Mouse (Mus musculus) hindbrain, embryonic 12.5 days (tissue): Measurements from ENCODE around the gene Unc13d. TPM values are rescaled to one million over a fixed set of nuclear protein-coding genes. Genes with fewer than 3 reads are reported as not detected.
A peak's percentile ranks its signal among the peaks of the same experiment; 100 is the strongest.
"Not testable (repeated sequence)": the region's sequence is repeated elsewhere in the genome, so short reads cannot be mapped to it uniquely, and the experiment has no call there.

Experiments used
- ATAC-seq: fragments of 200-750 bp; cut with Nextera tagmentation; 2 replicates; pipeline ENCODE4 v1.8.0; 2017; ENCODE audit warnings: moderate TSS enrichment; ENCODE audit not compliant: low FRiP score
- H3K27ac ChIP-seq: fragments of 300-500 bp; sonication (generic); 2 replicates; pipeline ENCODE4 v1.5.1; 2016; ENCODE audit warnings: mild to moderate bottlenecking
- H3K27me3 ChIP-seq: fragments of 300-500 bp; sonication (generic); 2 replicates; pipeline ENCODE4 v1.6.1; 2016; ENCODE audit warnings: mild to moderate bottlenecking
- H3K36me3 ChIP-seq: fragments of 300-500 bp; sonication (generic); 2 replicates; pipeline ENCODE4 v1.6.1; 2016; ENCODE audit warnings: mild to moderate bottlenecking
- H3K4me1 ChIP-seq: fragments of 300-500 bp; sonication (generic); 2 replicates; pipeline ENCODE4 v1.6.1; 2016
- H3K4me2 ChIP-seq: fragments of 300-500 bp; sonication (generic); replicated peaks from 2 replicates; pipeline ENCODE4 v1.6.1; 2016; ENCODE audit warnings: mild to moderate bottlenecking
- H3K4me3 ChIP-seq: fragments of 300-500 bp; sonication (generic); 2 replicates; pipeline ENCODE4 v1.5.1; 2016; ENCODE audit warnings: mild to moderate bottlenecking
- H3K9ac ChIP-seq: fragments of 300-500 bp; sonication (generic); 2 replicates; pipeline ENCODE4 v1.6.1; 2016; ENCODE audit warnings: mild to moderate bottlenecking, moderate library complexity
- H3K9me3 ChIP-seq: fragments of 300-500 bp; sonication (generic); replicated peaks from 2 replicates; pipeline ENCODE4 v1.6.1; 2016; ENCODE audit warnings: mild to moderate bottlenecking
- WGBS: fragments of 180-500 bp; shearing (Covaris S2); methylation state at CpG from one replicate; pipeline ENCODE4 v1.1.7; 2016; 5-methylcytosine and 5-hydroxymethylcytosine counted together
- polyA plus RNA-seq: library from polyadenylated mRNA; unstranded; fragments of >200 nt; fragmentation: Nextera tagmentation; extraction: Ambion mirVana; gene quantifications from 2 replicates; pipeline ENCODE4 v1.2.1, GENCODE M21; 2016

Gene Unc13d
- polyA plus RNA-seq, 1 experiment from 2014 or later: 1.7 TPM

DNA sequence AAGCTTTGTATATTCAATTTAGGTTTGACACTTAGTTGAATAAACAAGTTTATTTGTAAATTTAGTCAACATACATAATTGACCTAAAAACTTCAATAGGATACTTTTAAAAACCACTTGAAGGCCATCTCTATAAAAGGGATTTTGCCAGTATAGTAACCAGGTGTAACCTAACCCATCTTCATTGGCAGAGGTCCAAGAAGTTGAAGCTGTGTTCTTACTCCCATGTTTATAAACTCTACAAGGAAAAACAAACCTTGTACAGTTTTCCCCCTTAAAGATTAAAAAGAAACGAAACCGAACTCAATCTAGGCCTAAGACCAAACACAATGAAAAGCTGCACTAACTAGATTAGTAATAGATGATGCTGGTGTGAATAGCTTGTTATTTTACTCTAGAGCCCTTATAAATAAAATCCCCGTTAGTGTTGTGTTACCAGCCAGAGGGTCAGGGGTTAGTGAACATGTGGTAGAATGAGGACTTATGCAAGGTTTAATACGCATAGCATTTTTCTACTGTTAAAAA is 55.4 kb downstream of the Unc13d start:
- 83% methylated on average over 4 of the region's 4 CpGs for WGBS

DNA sequence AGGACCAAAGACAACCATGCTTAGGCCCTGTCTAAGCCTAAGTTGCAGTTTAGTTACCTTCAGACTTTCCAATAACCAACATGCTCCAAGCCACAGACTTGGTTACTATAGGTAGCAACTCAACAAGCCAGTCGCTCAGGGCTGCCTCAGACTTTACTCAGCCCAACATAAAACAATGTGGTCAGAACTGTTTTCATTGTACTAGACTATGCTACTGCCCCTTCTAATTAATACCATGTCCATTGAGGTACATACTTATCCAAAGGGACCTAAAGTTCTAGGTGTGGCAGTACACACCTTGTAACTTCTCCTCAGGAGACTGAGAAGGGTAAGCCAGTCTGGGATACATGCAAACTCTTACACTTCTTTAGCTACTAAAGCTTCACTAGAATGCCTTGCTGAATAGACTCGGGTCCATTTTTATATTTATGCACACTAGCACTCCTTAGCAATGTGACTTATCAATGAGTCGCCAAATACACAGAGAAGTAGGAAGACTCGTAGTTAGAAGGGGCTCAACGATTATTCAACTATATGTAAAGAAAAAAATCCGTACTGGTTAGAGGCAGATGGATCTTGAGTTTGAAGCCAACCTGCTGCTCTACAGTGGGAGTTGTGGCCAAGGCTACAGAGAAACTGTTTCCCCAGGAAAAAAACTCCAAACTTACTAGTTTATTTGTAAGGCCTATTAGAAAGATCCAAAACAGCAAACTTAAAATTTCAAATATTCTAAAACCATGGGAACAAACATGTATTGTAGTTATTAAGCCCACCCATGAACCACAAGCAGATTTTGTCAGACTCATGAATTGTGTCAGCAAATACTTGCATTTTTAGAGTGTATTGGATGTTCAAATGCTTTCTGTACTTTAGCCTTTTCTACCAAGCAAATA is 56.2 kb downstream of the Unc13d start:
- H3K36me3 ChIP-seq: peaks cover 15% of the 10 kb centered on the region
- H3K27ac ChIP-seq: no peak overlapping the region
- no peaks in the 10 kb centered on the region for H3K27me3 ChIP-seq
- no peak overlapping the region for H3K9ac ChIP-seq
- 84% methylated on average over 6 of the region's 6 CpGs for WGBS
- peak overlapping the region; percentile 3; the same call in 1 of the 2 replicates for H3K4me3 ChIP-seq
- H3K9me3 ChIP-seq: no peaks in the 10 kb centered on the region
- ATAC-seq: no peak
- H3K4me1 ChIP-seq: peaks cover 13% of the 10 kb centered on the region
- peak overlapping the region; percentile 59 for H3K4me2 ChIP-seq

More for the DNA sequence above, 55.4 kb downstream of the Unc13d start:
- peak overlapping the region; percentile 25 for H3K9ac ChIP-seq
- peaks cover 13% of the 10 kb centered on the region for H3K4me1 ChIP-seq
- H3K4me3 ChIP-seq: peak overlapping the region; percentile 29
- H3K36me3 ChIP-seq: peaks cover 15% of the 10 kb centered on the region
- H3K4me2 ChIP-seq: peak overlapping the region; percentile 59
- H3K27ac ChIP-seq: no peak overlapping the region
- H3K27me3 ChIP-seq: no peaks in the 10 kb centered on the region
- H3K9me3 ChIP-seq: no peaks in the 10 kb centered on the region
- no peak for ATAC-seq

DNA sequence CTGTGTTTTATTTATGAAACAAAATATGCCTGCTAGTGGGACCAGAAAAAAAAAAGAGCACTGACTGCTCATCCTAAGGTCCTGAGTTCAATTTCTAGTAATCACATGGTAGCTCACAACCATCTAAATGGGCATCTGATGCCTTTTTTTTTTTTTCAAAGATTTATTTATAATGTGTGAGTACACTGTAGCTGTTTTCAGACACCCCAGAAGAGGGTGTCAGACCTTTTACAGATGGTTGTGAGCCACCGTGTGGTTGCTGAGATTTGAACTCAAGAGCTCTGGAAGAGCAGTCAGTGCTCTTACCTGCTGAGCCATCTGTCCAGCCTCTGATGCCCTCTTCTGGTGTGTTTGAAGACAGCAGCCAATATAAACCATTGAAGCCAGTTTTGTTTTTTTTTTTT is 57.2 kb downstream of the Unc13d start:
- WGBS: 68% methylated on average over 1 of the region's 1 CpGs
- Histone ChIP-seq H3K27ac (no peak overlapping the region), H3K9me3 (no peaks in the 10 kb centered on the region), H3K36me3 (peaks cover 15% of the 10 kb centered on the region), H3K27me3 (no peaks in the 10 kb centered on the region), H3K4me2 (no peak overlapping the region), H3K4me1 (peaks cover 13% of the 10 kb centered on the region), H3K9ac (no peak overlapping the region), H3K4me3 (no peak overlapping the region)
- no peak for ATAC-seq

DNA sequence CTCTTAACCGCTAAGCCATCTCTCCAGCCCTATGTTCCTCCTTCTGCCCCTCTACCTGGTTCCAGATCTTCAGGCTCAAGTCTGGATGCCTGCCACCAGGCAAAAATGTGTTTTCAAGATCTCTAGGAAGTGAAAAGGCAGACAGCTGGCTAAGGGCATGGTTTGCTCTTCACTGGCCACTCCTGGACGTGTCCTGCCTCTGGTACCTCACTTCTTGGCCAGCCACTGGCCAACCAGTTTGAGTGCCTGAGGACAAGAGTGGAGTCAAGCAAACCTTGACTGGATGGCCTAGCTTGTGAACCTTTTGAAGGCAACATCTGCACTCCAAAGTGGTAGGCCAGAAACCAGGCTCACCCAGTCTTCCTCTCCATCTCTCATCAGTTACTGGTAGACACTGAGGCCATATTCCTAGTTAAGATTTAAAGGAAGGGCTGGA is 57.8 kb downstream of the Unc13d start:
- H3K9me3 ChIP-seq: no peaks in the 10 kb centered on the region
- peaks cover 15% of the 10 kb centered on the region for H3K36me3 ChIP-seq
- no peak for ATAC-seq
- H3K4me2 ChIP-seq: no peak overlapping the region
- no peak overlapping the region for H3K4me3 ChIP-seq
- peak overlapping the region; percentile 4; the same call in 1 of the 2 replicates for H3K27ac ChIP-seq
- peaks cover 13% of the 10 kb centered on the region for H3K4me1 ChIP-seq
- H3K9ac ChIP-seq: no peak overlapping the region
- 79% methylated on average over 2 of the region's 2 CpGs for WGBS
- H3K27me3 ChIP-seq: no peaks in the 10 kb centered on the region

DNA sequence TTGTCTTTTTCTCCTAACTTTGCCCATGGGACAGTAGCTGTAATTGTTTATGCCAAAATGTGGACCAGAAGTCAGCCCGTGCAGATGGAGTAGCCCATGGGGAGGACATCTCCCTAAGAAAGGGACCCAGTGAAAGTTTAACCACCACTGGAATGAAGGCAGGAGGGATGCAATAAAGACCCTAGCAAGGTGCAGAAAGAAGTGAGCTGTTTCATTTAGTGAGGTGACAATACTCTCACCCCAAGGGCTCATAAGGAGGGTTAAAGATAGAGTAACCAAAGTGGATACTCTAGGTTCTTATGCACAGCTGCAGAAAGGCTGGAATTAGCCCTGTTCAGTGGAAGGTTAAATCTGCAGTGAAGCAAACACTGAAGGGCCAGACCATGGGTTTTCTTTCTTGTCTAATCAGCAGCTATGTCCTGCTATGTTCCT is 58.4 kb downstream of the Unc13d start:
- peaks cover 13% of the 10 kb centered on the region for H3K4me1 ChIP-seq
- WGBS: 49% methylated on average over 1 of the region's 1 CpGs
- ATAC-seq: no peak
- H3K27ac ChIP-seq: no peak overlapping the region
- no peaks in the 10 kb centered on the region for H3K27me3 ChIP-seq
- no peaks in the 10 kb centered on the region for H3K9me3 ChIP-seq
- H3K4me3 ChIP-seq: no peak overlapping the region
- H3K4me2 ChIP-seq: no peak overlapping the region
- peaks cover 15% of the 10 kb centered on the region for H3K36me3 ChIP-seq
- H3K9ac ChIP-seq: no peak overlapping the region

DNA sequence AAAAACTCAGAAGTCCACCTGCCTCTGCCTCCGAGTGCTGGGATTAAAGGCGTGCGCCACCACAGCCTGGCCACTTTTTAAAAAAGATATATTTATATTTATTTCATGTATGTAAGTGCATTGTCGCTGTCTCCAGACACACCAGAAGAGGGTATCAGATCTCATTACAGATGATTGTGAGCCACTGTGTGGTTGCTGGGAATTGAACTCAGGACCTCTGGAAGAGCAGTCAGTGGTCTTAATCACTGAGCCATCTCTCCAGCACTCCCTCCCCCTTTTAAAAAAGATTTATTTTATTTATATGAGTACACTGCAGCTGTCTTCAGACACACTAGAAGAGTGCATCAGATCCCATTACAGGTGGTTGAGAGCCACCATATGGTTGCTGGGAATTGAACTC is 58.9 kb downstream of the Unc13d start:
- peaks cover 15% of the 10 kb centered on the region for H3K36me3 ChIP-seq
- not testable (repeated sequence) for H3K4me2 ChIP-seq, H3K9me3 ChIP-seq, H3K4me3 ChIP-seq, H3K9ac ChIP-seq, H3K27me3 ChIP-seq, ATAC-seq, H3K27ac ChIP-seq
- WGBS: 96% methylated on average over 4 of the region's 4 CpGs
- H3K4me1 ChIP-seq: peaks cover 13% of the 10 kb centered on the region

DNA sequence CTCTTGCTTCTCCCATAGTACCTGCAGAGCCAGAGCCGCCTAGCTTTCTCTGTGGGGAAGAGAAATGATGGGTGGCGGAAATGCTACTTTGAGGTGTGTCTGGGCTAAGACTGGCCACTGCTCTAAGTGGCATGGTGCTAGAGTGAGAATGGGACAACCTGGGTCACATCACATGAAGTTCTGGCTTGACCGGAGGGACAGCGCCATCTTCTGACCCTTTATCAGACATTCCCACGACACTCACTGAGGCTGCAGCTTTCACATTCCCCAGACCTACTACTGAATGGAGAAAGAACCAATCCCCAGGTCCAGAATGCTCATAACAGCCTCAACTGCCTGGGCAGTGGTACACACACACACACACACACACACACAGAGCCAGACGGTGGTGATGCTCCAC is 59.7 kb downstream of the Unc13d start:
- no peaks in the 10 kb centered on the region for H3K9me3 ChIP-seq
- WGBS: 31% methylated on average over 6 of the region's 6 CpGs
- peaks cover 13% of the 10 kb centered on the region for H3K4me1 ChIP-seq
- no peak overlapping the region for H3K27ac ChIP-seq
- peaks cover 15% of the 10 kb centered on the region for H3K36me3 ChIP-seq
- H3K9ac ChIP-seq: no peak overlapping the region
- no peaks in the 10 kb centered on the region for H3K27me3 ChIP-seq
- no peak overlapping the region for H3K4me2 ChIP-seq
- ATAC-seq: no peak; the same call in 1 of the 2 replicates
- H3K4me3 ChIP-seq: no peak overlapping the region

DNA sequence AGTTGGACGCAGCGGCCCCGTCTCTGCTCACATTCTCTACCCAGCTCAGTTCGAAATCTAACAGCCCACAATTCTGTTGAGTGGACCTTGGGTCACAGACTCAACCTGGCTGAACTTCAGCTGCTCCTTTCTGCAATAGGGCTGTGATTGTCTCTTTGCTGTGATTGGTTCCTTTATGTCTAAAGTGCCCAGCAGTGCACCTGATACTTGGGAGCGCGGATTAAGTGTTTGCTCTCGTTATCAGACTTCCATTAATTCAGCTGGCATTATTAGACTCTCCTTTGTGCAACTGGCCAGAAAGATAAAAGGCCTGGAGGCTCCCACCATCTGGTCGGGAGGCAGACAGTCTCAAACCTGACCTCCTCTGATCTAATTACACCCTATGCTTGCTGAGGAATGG is 62.9 kb downstream of the Unc13d start:
- H3K9ac ChIP-seq: no peak overlapping the region
- no peak overlapping the region for H3K27ac ChIP-seq
- ATAC-seq: no peak
- no peak overlapping the region for H3K4me2 ChIP-seq
- no peaks in the 10 kb centered on the region for H3K9me3 ChIP-seq
- H3K4me1 ChIP-seq: peaks cover 19% of the 10 kb centered on the region
- H3K27me3 ChIP-seq: peaks cover 2% of the 10 kb centered on the region; the same call in 1 of the 2 replicates
- 0 out of 2 replicates have a peak, but pooled peaks cover 1% of the 10 kb centered on the region for H3K36me3 ChIP-seq
- 70% methylated on average over 8 of the region's 8 CpGs for WGBS
- no peak overlapping the region for H3K4me3 ChIP-seq

DNA sequence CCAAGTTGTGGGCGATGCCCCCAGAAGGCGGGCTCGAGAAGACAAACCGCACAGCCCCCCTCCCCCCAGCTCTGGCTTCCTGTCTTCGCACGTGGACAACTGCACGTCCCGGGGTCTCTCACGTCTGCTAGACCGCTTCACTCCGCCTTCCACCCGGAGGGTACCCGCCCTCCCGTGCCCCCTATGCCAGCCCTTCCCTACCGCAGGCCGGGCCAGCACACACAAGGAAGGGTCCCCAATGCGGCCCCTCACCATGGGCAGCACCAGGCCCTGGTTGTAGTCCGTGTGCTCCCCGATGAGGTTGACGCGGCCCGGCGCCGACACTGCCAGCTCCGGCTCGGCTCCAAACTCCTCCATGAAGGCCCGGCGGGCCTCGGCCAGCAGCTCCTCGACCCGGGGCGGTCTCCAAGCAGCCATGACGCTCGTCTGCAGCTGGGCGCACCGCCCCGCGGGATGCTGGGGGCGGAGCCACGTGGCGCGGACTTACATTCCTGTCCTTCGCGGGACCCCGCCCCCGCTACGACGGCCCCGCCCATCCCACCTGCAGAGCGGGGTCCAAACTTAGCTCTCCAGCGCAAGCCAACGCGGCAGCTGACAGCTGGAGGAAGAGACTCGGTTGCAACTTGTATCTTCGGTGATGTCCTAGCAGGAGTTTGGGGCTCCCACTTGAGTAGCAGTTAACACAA is 65.4 kb downstream of the Unc13d start, which contains the start of gene Galk1:
TSS of gene Galk1 (minus strand) at position 458 of the 686 bp plus-strand sequence.
- Histone ChIP-seq H3K9ac (peak within 1 kb of the TSS; percentile 77), H3K27ac (peak within 1 kb of the TSS; percentile 72), H3K27me3 (peaks cover 2% of the 10 kb centered on the region; the same call in 1 of the 2 replicates), H3K4me2 (peak within 1 kb of the TSS; percentile 85), H3K9me3 (no peaks in the 10 kb centered on the region), H3K4me1 (peaks cover 19% of the 10 kb centered on the region), H3K4me3 (peak within 1 kb of the TSS; percentile 55), H3K36me3 (0 out of 2 replicates have a peak, but pooled peaks cover 6% of the 10 kb centered on the region)
- under 1% methylated on average over 55 of the region's 55 CpGs for WGBS
- peak; percentile 78 for ATAC-seq

Other genes with a start within 250 kb of the Unc13d start
- gene Myo15b, start 219.6 kb downstream of the Unc13d start, polyA plus RNA-seq: 0.05 and 0.12 TPM in 2 replicates
- 2.3 and 4.2 TPM in 2 replicates for gene Smim5, start 178.0 kb downstream of the Unc13d start, polyA plus RNA-seq
- gene Smim6, start 165.9 kb downstream of the Unc13d start, polyA plus RNA-seq: 1.3 TPM in 2 replicates
- 51.0 and 54.4 TPM in 2 replicates for gene Sap30bp, start 144.7 kb downstream of the Unc13d start, polyA plus RNA-seq
- gene Recql5, start 144.5 kb downstream of the Unc13d start, polyA plus RNA-seq: 31.8 and 34.7 TPM in 2 replicates
- gene Itgb4, start 103.3 kb downstream of the Unc13d start, polyA plus RNA-seq: 1.7 and 2.1 TPM in 2 replicates
- gene Galk1, start 65.2 kb downstream of the Unc13d start, polyA plus RNA-seq: 109 and 115 TPM in 2 replicates
- 2,216 and 2,474 TPM in 2 replicates for gene H3f3b, start 50.0 kb downstream of the Unc13d start, polyA plus RNA-seq
- 48.8 and 49.1 TPM in 2 replicates for gene Unk, start 47.6 kb downstream of the Unc13d start, polyA plus RNA-seq
- gene Wbp2, start 9.0 kb upstream of the Unc13d start, polyA plus RNA-seq: 90.7 and 97.7 TPM in 2 replicates
- gene Trim47, start 49.2 kb upstream of the Unc13d start, polyA plus RNA-seq: 4.4 and 5.3 TPM in 2 replicates
- gene Trim65, start 53.2 kb upstream of the Unc13d start, polyA plus RNA-seq: 2.2 and 2.3 TPM in 2 replicates
- 72.7 and 77.8 TPM in 2 replicates for gene Mrpl38, start 60.9 kb upstream of the Unc13d start, polyA plus RNA-seq
- gene Fbf1, start 90.2 kb upstream of the Unc13d start, polyA plus RNA-seq: 80.7 and 80.9 TPM in 2 replicates
- gene Ten1, start 120.9 kb upstream of the Unc13d start, polyA plus RNA-seq: 57.4 and 63.1 TPM in 2 replicates
- gene Acox1, start 121.1 kb upstream of the Unc13d start, polyA plus RNA-seq: 43.8 and 45.9 TPM in 2 replicates
- gene Evpl, start 160.1 kb upstream of the Unc13d start, polyA plus RNA-seq: 1.0 and 1.3 TPM in 2 replicates
- gene Srp68, start 196.3 kb upstream of the Unc13d start, polyA plus RNA-seq: 85.2 and 88.0 TPM in 2 replicates
- 0.53 and 0.56 TPM in 2 replicates for gene Galr2, start 203.0 kb upstream of the Unc13d start, polyA plus RNA-seq
- gene Exoc7, start 229.3 kb upstream of the Unc13d start, polyA plus RNA-seq: 82.8 and 89.1 TPM in 2 replicates